Comparison of ENCODE assay signal across 8 mouse cellular contexts in the genomic region with DNA sequence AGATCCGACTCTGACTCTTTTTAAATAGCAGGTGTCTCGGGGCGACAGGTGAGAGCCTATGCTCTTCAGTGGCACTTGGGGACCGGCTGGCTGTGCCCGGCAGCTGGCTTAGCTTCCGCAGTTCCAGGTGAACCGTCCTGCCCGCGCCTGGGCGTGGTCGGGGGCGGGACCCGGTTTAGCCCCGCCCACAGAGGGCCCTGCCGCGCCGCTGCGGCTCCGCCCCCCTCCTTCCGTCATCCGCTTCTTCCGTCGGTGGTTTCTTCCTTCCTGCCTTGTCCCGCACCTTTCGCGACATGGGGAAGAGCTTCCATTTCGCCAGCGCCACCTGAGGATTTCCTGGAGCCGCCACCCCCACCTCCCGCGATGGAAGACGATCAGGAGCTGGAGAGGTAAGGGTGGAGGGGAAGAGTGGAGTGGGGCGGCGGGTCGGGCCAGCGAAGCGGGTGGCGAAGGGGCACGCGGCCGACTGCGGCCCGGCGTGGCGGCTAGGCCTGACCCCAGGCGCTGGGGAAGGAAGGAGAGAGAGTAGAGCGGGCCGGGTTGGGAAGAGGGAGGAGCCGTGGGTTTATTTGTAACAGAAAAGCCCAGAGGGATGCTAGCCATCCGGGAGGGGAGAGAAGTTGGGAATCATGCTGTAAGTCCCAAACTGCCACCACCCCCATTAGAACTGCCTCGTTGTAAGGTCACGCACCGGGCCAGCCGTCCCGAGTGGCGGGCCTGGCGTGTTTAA. TPM values are rescaled to one million over a fixed set of nuclear protein-coding genes. Genes with fewer than 3 reads are reported as not detected.
DNase-seq lines count a peak whose midpoint lies in the region; ATAC-seq and TF ChIP-seq lines count a peak whose summit lies in the region.

No protein-coding gene starts in this region.

- WGBS in embryonic facial prominence, embryonic 10.5 days: under 1% methylated on average over 57 of the region's 57 CpGs
- under 1% methylated on average over 55 of the region's 57 CpGs for WGBS in intestine, postnatal 0 days
- WGBS in midbrain, embryonic 10.5 days: under 1% methylated on average over 57 of the region's 57 CpGs

- no peaks in the 10 kb centered on the region for H3K9me3 ChIP-seq in embryonic facial prominence, embryonic 10.5 days
- H3K9me3 ChIP-seq in intestine, postnatal 0 days (ENCODE audit: control insufficient read depth): no peaks in the 10 kb centered on the region
- H3K9me3 ChIP-seq in midbrain, embryonic 10.5 days (replicated peaks): no peaks in the 10 kb centered on the region

- H3K27ac ChIP-seq in embryonic facial prominence, embryonic 10.5 days (replicated peaks): peak overlapping the region; percentile 87
- H3K27ac ChIP-seq in intestine, postnatal 0 days (ENCODE audit: low read depth, low read length): peak overlapping the region; percentile 94
- H3K27ac ChIP-seq in midbrain, embryonic 10.5 days (replicated peaks): peak overlapping the region; percentile 90

- H3K4me2 ChIP-seq in intestine, postnatal 0 days (replicated peaks; ENCODE audit: low read depth): peak overlapping the region; percentile 90

- H3K4me3 ChIP-seq in embryonic facial prominence, embryonic 10.5 days: peak overlapping the region; percentile 91
- H3K4me3 ChIP-seq in intestine, postnatal 0 days (ENCODE audit: low read depth, low read length): peak overlapping the region; percentile 88
- peak overlapping the region; percentile 90 for H3K4me3 ChIP-seq in midbrain, embryonic 10.5 days

- H3K4me1 ChIP-seq in embryonic facial prominence, embryonic 10.5 days: peaks cover 27% of the 10 kb centered on the region
- H3K4me1 ChIP-seq in intestine, postnatal 0 days (replicated peaks; ENCODE audit: control insufficient read depth, insufficient read depth, low read length): 0 out of 2 replicates have a peak, but pooled peaks cover 9% of the 10 kb centered on the region
- H3K4me1 ChIP-seq in midbrain, embryonic 10.5 days: peaks cover 28% of the 10 kb centered on the region

- no peak for TF ChIP-seq CTCF in intestine, postnatal 0 days (IDR thresholded peaks at IDR 0.05; ENCODE audit: low read depth)

- H3K9ac ChIP-seq in intestine, postnatal 0 days (ENCODE audit: low read depth, low read length): peak overlapping the region; percentile 85

- peaks cover 35% of the 10 kb centered on the region for H3K36me3 ChIP-seq in embryonic facial prominence, embryonic 10.5 days (replicated peaks)
- H3K36me3 ChIP-seq in intestine, postnatal 0 days (ENCODE audit: control insufficient read depth, insufficient read depth): 0 out of 2 replicates have a peak, but pooled peaks cover 3% of the 10 kb centered on the region
- peaks cover 31% of the 10 kb centered on the region for H3K36me3 ChIP-seq in midbrain, embryonic 10.5 days

- ATAC-seq in granulocyte monocyte progenitor cell, adult 5-6 weeks (replicated peaks; ENCODE audit: poor library complexity, severe bottlenecking): peak; percentile 73
- ATAC-seq in intestine, postnatal 0 days: peak; percentile 76

- DNase-seq in adrenal gland, postnatal 10 days: peak; percentile 98
- DNase-seq in embryonic facial prominence, embryonic 10.5 days (ENCODE audit: low spot score): peak; percentile 93
- peak; percentile 87 to 90 for DNase-seq in left cerebral cortex, postnatal 36 days (ENCODE audit: low spot score in 2 of 2)
- peak; percentile 89 for DNase-seq in midbrain, embryonic 10.5 days (ENCODE audit: low spot score)
- peak; percentile 86 to 88 for DNase-seq in right cerebral cortex, postnatal 36 days (ENCODE audit: low spot score in 2 of 2)
- peak; percentile 88 to 93 for DNase-seq in urinary bladder, postnatal 4 days (ENCODE audit: low spot score in 2 of 2)

- H3K27me3 ChIP-seq in embryonic facial prominence, embryonic 10.5 days (replicated peaks; ENCODE audit: low read depth, poor library complexity, severe bottlenecking): no peaks in the 10 kb centered on the region
- no peaks in the 10 kb centered on the region for H3K27me3 ChIP-seq in intestine, postnatal 0 days (replicated peaks; ENCODE audit: control insufficient read depth, insufficient read depth, low read length)
- peaks cover 8% of the 10 kb centered on the region for H3K27me3 ChIP-seq in midbrain, embryonic 10.5 days (ENCODE audit: low read depth, poor library complexity, severe bottlenecking)

- intact Hi-C loops in left cerebral cortex, postnatal 36 days (cut with DNase I): loop anchor here (2.0 to 5.0 kb wide), 3 partner anchors 41 to 130 kb away; a partner anchor contains a TSS

RNA-seq across cellular contexts. Expression of a gene that starts 0.6 kb away (rescaled TPM):
- 100 to 1,000 TPM; 145 to 159 TPM for total RNA-seq in adrenal gland, postnatal 10 days (2021)
- 135 and 141 TPM in 2 replicates for polyA plus RNA-seq in embryonic facial prominence, embryonic 10.5 days (2016; fragmentation: Nextera tagmentation; extraction: Ambion mirVana)
- total RNA-seq in granulocyte monocyte progenitor cell, adult 5-6 weeks (2014; fragmentation: Nextera tagmentation): 135 and 160 TPM in 2 replicates
- 133 and 146 TPM in 2 replicates for total RNA-seq in granulocyte monocyte progenitor cell, adult 5-6 weeks (2017)
- polyA plus RNA-seq in intestine, postnatal 0 days (2015; fragmentation: Nextera tagmentation; extraction: Ambion mirVana): 116 and 118 TPM in 2 replicates
- total RNA-seq in left cerebral cortex, postnatal 36 days (2021): 10 to 100 TPM; 61.3 to 78.1 TPM
- polyA plus RNA-seq in midbrain, embryonic 10.5 days (2016; fragmentation: Nextera tagmentation; extraction: Ambion mirVana): 113 and 130 TPM in 2 replicates

RNA-seq across cellular contexts. Expression of a gene that starts 1.1 kb away (rescaled TPM):
- total RNA-seq in adrenal gland, postnatal 10 days (2021): 10 to 100 TPM; 17.0 to 18.3 TPM
- polyA plus RNA-seq in embryonic facial prominence, embryonic 10.5 days (2016; fragmentation: Nextera tagmentation; extraction: Ambion mirVana): 10.4 and 11.6 TPM in 2 replicates
- total RNA-seq in granulocyte monocyte progenitor cell, adult 5-6 weeks (2014; fragmentation: Nextera tagmentation): 7.9 and 8.9 TPM in 2 replicates
- 5.6 and 11.3 TPM in 2 replicates for total RNA-seq in granulocyte monocyte progenitor cell, adult 5-6 weeks (2017)
- polyA plus RNA-seq in intestine, postnatal 0 days (2015; fragmentation: Nextera tagmentation; extraction: Ambion mirVana): 9.7 and 10.2 TPM in 2 replicates
- total RNA-seq in left cerebral cortex, postnatal 36 days (2021): 1 to 10 TPM; 5.0 to 5.8 TPM
- 7.6 and 7.7 TPM in 2 replicates for polyA plus RNA-seq in midbrain, embryonic 10.5 days (2016; fragmentation: Nextera tagmentation; extraction: Ambion mirVana)

Comparison
In these comparisons a context has a peak if more than half of its experiments do, and no peak if none do; other contexts are left out.
1. Peak in every context shown above with its lines: DNase-seq, ATAC-seq, H3K4me3 ChIP-seq and H3K27ac ChIP-seq.